Mouse (Mus musculus) left cerebral cortex, postnatal 36 days (tissue): ENCODE measurements around the gene Mplkip. TPM values are rescaled to one million over a fixed set of nuclear protein-coding genes. Genes with fewer than 3 reads are reported as not detected.

Experiments used
- DNase-seq, 2 experiments: peaks; one replicate each; pipeline ENCODE4 v3.0.0; 2021 to 2022; ENCODE audit warnings: low spot score in 2 of 2, mixed read lengths in 1 of 2
- intact Hi-C: fragments of 180-260 bp; cut with DNase I; formaldehyde crosslinking; loops from one replicate; pipeline ENCODE4 v1.15.1; 2025
- total RNA-seq, 2 experiments: library from RNA; stranded (reverse); gene quantifications; 2 replicates each; pipeline ENCODE4 v1.2.3; 2021

The Mplkip gene
- total RNA-seq = 10 to 100 TPM; 14.4 to 19.9 TPM

GRCm38 (mm10) chr13:17694911-17695699 is at the start of gene Mplkip, which contains the start of gene Sugct:
Gene Mplkip, plus strand, starts transcription at chr13:17695192.
Gene Sugct, minus strand, starts transcription at chr13:17695553.
- peak; percentile 98 to 99 for DNase-seq
- intact Hi-C loops = loop anchor here (2.0 kb wide), 1 partner anchor 110 kb away; the partner anchor contains the start of gene Cdk13

GRCm38 (mm10) chr13:17667380-17667779 is 27.6 kb upstream of the Mplkip start:
- no peak for DNase-seq
- intact Hi-C loops = no loop called here

- intact Hi-C loops = no loop called here
- DNase-seq = no peak
Observed at GRCm38 (mm10) chr13:17671122-17671521, 23.9 kb upstream of the Mplkip start.

GRCm38 (mm10) chr13:17689461-17689860 is 5.5 kb upstream of the Mplkip start:
- intact Hi-C loops = no loop called here
- DNase-seq = no peak

GRCm38 (mm10) chr13:17690686-17691085 is 4.3 kb upstream of the Mplkip start:
- DNase-seq = no peak
- intact Hi-C loops = no loop called here

GRCm38 (mm10) chr13:17691436-17691835 is 3.6 kb upstream of the Mplkip start:
- intact Hi-C loops = no loop called here
- no peak for DNase-seq

- intact Hi-C loops = loop anchor here (2.0 kb wide), 1 partner anchor 111 kb away; the partner anchor contains the start of gene Cdk13
- no peak for DNase-seq
Observed at GRCm38 (mm10) chr13:17693816-17694215, 1.2 kb upstream of the Mplkip start.

- intact Hi-C loops = loop anchor here (2.0 kb wide), 1 partner anchor 110 kb away; the partner anchor contains the start of gene Cdk13
- no peak for DNase-seq
Observed at GRCm38 (mm10) chr13:17694414-17694813, 578 bp upstream of the Mplkip start.

GRCm38 (mm10) chr13:17695898-17696580 is 1.0 kb downstream of the Mplkip start:
- intact Hi-C loops = loop anchor here (2.0 kb wide), 1 partner anchor 109 kb away; the partner anchor contains the start of gene Cdk13
- DNase-seq = no peak

GRCm38 (mm10) chr13:17700090-17700715 is 5.2 kb downstream of the Mplkip start:
- intact Hi-C loops = no loop called here

GRCm38 (mm10) chr13:17701322-17701721 is 6.3 kb downstream of the Mplkip start:
- intact Hi-C loops = no loop called here
- DNase-seq = no peak

More at GRCm38 (mm10) chr13:17700090-17700715, 5.2 kb downstream of the Mplkip start:
- DNase-seq = no peak

GRCm38 (mm10) chr13:17702311-17702710 is 7.3 kb downstream of the Mplkip start:
- intact Hi-C loops = no loop called here
- no peak for DNase-seq

GRCm38 (mm10) chr13:17705188-17705826 is 10.3 kb downstream of the Mplkip start:
- intact Hi-C loops = no loop called here
- no peak for DNase-seq

- intact Hi-C loops = no loop called here
- DNase-seq = no peak
Observed at GRCm38 (mm10) chr13:17708784-17709311, 13.9 kb downstream of the Mplkip start.

GRCm38 (mm10) chr13:17717357-17717756 is 22.4 kb downstream of the Mplkip start:
- no peak for DNase-seq

GRCm38 (mm10) chr13:17727922-17728321 is 32.9 kb downstream of the Mplkip start:
- DNase-seq = no peak
- intact Hi-C loops = no loop called here

More at GRCm38 (mm10) chr13:17717357-17717756, 22.4 kb downstream of the Mplkip start:
- intact Hi-C loops = no loop called here

- no peak for DNase-seq
- intact Hi-C loops = no loop called here
Observed at GRCm38 (mm10) chr13:17728798-17729197, 33.8 kb downstream of the Mplkip start.
